Mouse (Mus musculus) forebrain, embryonic 16.5 days (tissue): ENCODE data around the gene Mboat1. TPM values are rescaled to one million over a fixed set of nuclear protein-coding genes. Genes with fewer than 3 reads are reported as not detected.

Experiments used
- ATAC-seq: fragments of 200-750 bp; cut with Nextera tagmentation; 2 replicates; pipeline ENCODE4 v1.8.0; 2017; ENCODE audit warnings: mild to moderate bottlenecking, moderate library complexity
- H3K27ac ChIP-seq: fragments of 300-500 bp; sonication (generic); 2 replicates; pipeline ENCODE4 v1.5.1; 2014; ENCODE audit warnings: low read length, control low read depth
- H3K27me3 ChIP-seq: fragments of 300-500 bp; sonication (generic); replicated peaks from 2 replicates; pipeline ENCODE4 v1.6.1; 2014; ENCODE audit warnings: low read length; ENCODE audit not compliant: control insufficient read depth, insufficient read depth
- H3K36me3 ChIP-seq: fragments of 300-500 bp; sonication (generic); 2 replicates; pipeline ENCODE4 v1.6.1; 2014; ENCODE audit not compliant: control insufficient read depth, insufficient read depth
- H3K4me1 ChIP-seq: fragments of 300-500 bp; sonication (generic); replicated peaks from 2 replicates; pipeline ENCODE4 v1.6.1; 2014; ENCODE audit warnings: low read length; ENCODE audit not compliant: control insufficient read depth, insufficient read depth
- H3K4me2 ChIP-seq: fragments of 300-500 bp; sonication (generic); 2 replicates; pipeline ENCODE4 v1.6.1; 2014; ENCODE audit warnings: mild to moderate bottlenecking, low read length, control low read depth
- H3K4me3 ChIP-seq: fragments of 300-500 bp; sonication (generic); replicated peaks from 2 replicates; pipeline ENCODE4 v1.5.1; 2014; ENCODE audit warnings: mild to moderate bottlenecking, low read length, control low read depth
- H3K9ac ChIP-seq: fragments of 300-500 bp; sonication (generic); replicated peaks from 2 replicates; pipeline ENCODE4 v1.6.1; 2014; ENCODE audit warnings: low read depth, low read length, control low read depth
- H3K9me3 ChIP-seq: fragments of 300-500 bp; sonication (generic); 2 replicates; pipeline ENCODE4 v1.6.1; 2016; ENCODE audit warnings: low read length; ENCODE audit not compliant: control insufficient read depth
- WGBS: fragments of 180-500 bp; shearing (Covaris S2); extraction: QIAGEN DNeasy Blood & Tissue Kit; methylation state at CpG from one replicate; pipeline ENCODE4 v1.1.7; 2014; 5-methylcytosine and 5-hydroxymethylcytosine counted together
- polyA plus RNA-seq: library from polyadenylated mRNA; unstranded; fragments of >200 nt; fragmentation: Nextera tagmentation; extraction: Ambion mirVana; gene quantifications from 2 replicates; pipeline ENCODE4 v1.2.1, GENCODE M21; 2015

Mboat1 gene
- 2.3 and 3.5 TPM in 2 replicates for polyA plus RNA-seq

- peak; percentile 97 for ATAC-seq
- Histone ChIP-seq H3K9me3 (no peaks in the 10 kb centered on the region), H3K4me1 (peaks cover 2% of the 10 kb centered on the region; the same call in 1 of the 2 replicates), H3K4me2 (peak within 1 kb of the TSS; percentile 85), H3K27me3 (no peaks in the 10 kb centered on the region), H3K36me3 (no peaks in the 10 kb centered on the region), H3K4me3 (peak within 1 kb of the TSS; percentile 54), H3K9ac (peak within 1 kb of the TSS; percentile 63), H3K27ac (no peak within 1 kb of the TSS)
- WGBS: under 1% methylated on average over 55 of the region's 55 CpGs
Observed at GRCm38 (mm10) chr13:30136243-30136922, at the start of gene Mboat1. Gene Mboat1, plus strand, starts transcription at chr13:30136489.

GRCm38 (mm10) chr13:30093086-30093485 is 43.2 kb upstream of the Mboat1 start:
- 36% methylated on average over 2 of the region's 2 CpGs for WGBS
- Histone ChIP-seq H3K36me3 (no peaks in the 10 kb centered on the region), H3K9ac (no peak overlapping the region), H3K4me2 (no peak overlapping the region), H3K27me3 (no peaks in the 10 kb centered on the region), H3K4me3 (no peak overlapping the region), H3K27ac (no peak overlapping the region), H3K4me1 (no peaks in the 10 kb centered on the region; the same call in 1 of the 2 replicates), H3K9me3 (peaks cover 2% of the 10 kb centered on the region; the same call in 1 of the 2 replicates)
- ATAC-seq: no peak

- H3K27me3 ChIP-seq: no peaks in the 10 kb centered on the region
- no peak overlapping the region for H3K27ac ChIP-seq
- no peaks in the 10 kb centered on the region for H3K9me3 ChIP-seq
- no peak overlapping the region for H3K4me3 ChIP-seq
- H3K36me3 ChIP-seq: no peaks in the 10 kb centered on the region
- WGBS: 41% methylated on average over 4 of the region's 4 CpGs
- H3K4me2 ChIP-seq: no peak overlapping the region
- H3K9ac ChIP-seq: no peak overlapping the region
- H3K4me1 ChIP-seq: no peaks in the 10 kb centered on the region; the same call in 1 of the 2 replicates
- no peak for ATAC-seq
Observed at GRCm38 (mm10) chr13:30095851-30096250, 40.4 kb upstream of the Mboat1 start.

- Histone ChIP-seq H3K4me1 (no peaks in the 10 kb centered on the region; the same call in 1 of the 2 replicates), H3K9me3 (no peaks in the 10 kb centered on the region), H3K27me3 (no peaks in the 10 kb centered on the region), H3K9ac (no peak overlapping the region), H3K4me2 (no peak overlapping the region), H3K36me3 (no peaks in the 10 kb centered on the region), H3K4me3 (no peak overlapping the region), H3K27ac (no peak overlapping the region)
- ATAC-seq: no peak
- 78% methylated on average over 4 of the region's 4 CpGs for WGBS
Observed at GRCm38 (mm10) chr13:30096536-30096935, 39.8 kb upstream of the Mboat1 start.

- Histone ChIP-seq H3K27me3 (no peaks in the 10 kb centered on the region), H3K4me1 (no peaks in the 10 kb centered on the region), H3K36me3 (no peaks in the 10 kb centered on the region), H3K4me3 (no peak overlapping the region), H3K4me2 (no peak overlapping the region), H3K9ac (no peak overlapping the region), H3K27ac (no peak overlapping the region), H3K9me3 (no peaks in the 10 kb centered on the region)
- WGBS: 85% methylated on average over 4 of the region's 4 CpGs
- no peak for ATAC-seq
Observed at GRCm38 (mm10) chr13:30109001-30109600, 27.2 kb upstream of the Mboat1 start.

- Histone ChIP-seq H3K4me3 (no peak overlapping the region), H3K4me2 (no peak overlapping the region), H3K36me3 (no peaks in the 10 kb centered on the region), H3K9me3 (no peaks in the 10 kb centered on the region), H3K9ac (no peak overlapping the region), H3K27me3 (no peaks in the 10 kb centered on the region), H3K27ac (no peak overlapping the region), H3K4me1 (no peaks in the 10 kb centered on the region)
- WGBS: 86% methylated on average over 5 of the region's 5 CpGs
- no peak for ATAC-seq
Observed at GRCm38 (mm10) chr13:30115792-30116191, 20.5 kb upstream of the Mboat1 start.

- no peak for ATAC-seq
- 29% methylated on average over 13 of the region's 13 CpGs for WGBS
- H3K9ac ChIP-seq: peak overlapping the region; percentile 63
Observed at GRCm38 (mm10) chr13:30136923-30137629, 787 bp downstream of the Mboat1 start.

GRCm38 (mm10) chr13:30137951-30138350 is 1.7 kb downstream of the Mboat1 start:
- ATAC-seq: no peak
- H3K9ac ChIP-seq: no peak overlapping the region
- peaks cover 2% of the 10 kb centered on the region; the same call in 1 of the 2 replicates for H3K4me1 ChIP-seq
- H3K36me3 ChIP-seq: no peaks in the 10 kb centered on the region
- H3K9me3 ChIP-seq: no peaks in the 10 kb centered on the region
- no peak overlapping the region for H3K27ac ChIP-seq
- WGBS: 88% methylated on average over 6 of the region's 6 CpGs
- H3K27me3 ChIP-seq: no peaks in the 10 kb centered on the region
- H3K4me2 ChIP-seq: no peak overlapping the region
- no peak overlapping the region for H3K4me3 ChIP-seq

More at GRCm38 (mm10) chr13:30136923-30137629, 787 bp downstream of the Mboat1 start:
- Histone ChIP-seq H3K27ac (no peak overlapping the region), H3K4me1 (peaks cover 2% of the 10 kb centered on the region; the same call in 1 of the 2 replicates), H3K36me3 (no peaks in the 10 kb centered on the region), H3K4me3 (peak overlapping the region; percentile 54), H3K27me3 (no peaks in the 10 kb centered on the region), H3K4me2 (peak overlapping the region; percentile 85), H3K9me3 (no peaks in the 10 kb centered on the region)

GRCm38 (mm10) chr13:30140149-30140548 is 3.9 kb downstream of the Mboat1 start:
- H3K9ac ChIP-seq: no peak overlapping the region
- H3K4me3 ChIP-seq: no peak overlapping the region
- WGBS: 92% methylated on average over 5 of the region's 5 CpGs
- no peaks in the 10 kb centered on the region for H3K36me3 ChIP-seq
- H3K4me1 ChIP-seq: peaks cover 2% of the 10 kb centered on the region; the same call in 1 of the 2 replicates
- no peak for ATAC-seq
- no peaks in the 10 kb centered on the region for H3K27me3 ChIP-seq
- no peak overlapping the region for H3K4me2 ChIP-seq
- H3K27ac ChIP-seq: no peak overlapping the region
- no peaks in the 10 kb centered on the region for H3K9me3 ChIP-seq
